19 mouse cellular contexts compared by ENCODE assay signal in genomic region chr1:128545672-128546071, GRCm38 (mm10). TPM values are rescaled to one million over a fixed set of nuclear protein-coding genes. Genes with fewer than 3 reads are reported as not detected.
DNase-seq lines count a peak whose midpoint lies in the region; ATAC-seq lines count a peak whose summit lies in the region.
"Had no signal": no experiment of that assay in that cellular context is flagged by ENCODE, and none has a peak within 500 bp of the region (broad histone marks: within the 10 kb centered on the region; RNA-seq: fewer than 3 reads in every experiment).

No protein-coding gene starts in this region.

- no peak for ATAC-seq in heart, embryonic 12.5 days (ENCODE audit: insufficient number of reproducible peaks, low FRiP score)
- 0 out of 2 replicates have a peak, but pooled peaks have one; percentile 39 for ATAC-seq in midbrain, embryonic 15.5 days (replicated peaks)
- ATAC-seq in midbrain, embryonic 13.5 days = no peak
- peak; percentile 79 for ATAC-seq in forebrain, embryonic 14.5 days
- ATAC-seq in neural tube, embryonic 14.5 days (ENCODE audit: low read depth) = peak; percentile 72
- ATAC-seq: inflammation-experienced regulatory T-cells, adult 6 months; liver, postnatal 0 days had no signal

- no peaks in the 10 kb centered on the region for H3K9me3 ChIP-seq in heart, embryonic 12.5 days (replicated peaks)
- no peaks in the 10 kb centered on the region for H3K9me3 ChIP-seq in midbrain, embryonic 15.5 days
- no peaks in the 10 kb centered on the region for H3K9me3 ChIP-seq in midbrain, embryonic 13.5 days
- H3K9me3 ChIP-seq in forebrain, embryonic 14.5 days (replicated peaks; ENCODE audit: control insufficient read depth, low read length) = no peaks in the 10 kb centered on the region
- H3K9me3 ChIP-seq in neural tube, embryonic 14.5 days (ENCODE audit: control insufficient read depth, low read length) = no peaks in the 10 kb centered on the region
- H3K9me3 ChIP-seq: embryonic facial prominence, embryonic 15.5 days had no signal

- peak; percentile 76 for DNase-seq in heart, adult 11 months
- peak; percentile 58 for DNase-seq in forebrain, embryonic 14.5 days (ENCODE audit: low spot score)
- DNase-seq in frontal cortex, postnatal 36 days (ENCODE audit: low spot score in 2 of 2) = no peak
- no peak for DNase-seq in adipocyte (ENCODE audit: low spot score)
- DNase-seq: adrenal gland, adult 8-10 months; cerebellum, adult 2 months; gastrocnemius, postnatal 10 days; heart, postnatal 10 days; kidney, adult 9 months; kidney, postnatal 4 days; liver; liver, postnatal 0 days; right cerebral cortex, adult 18-20 months had no signal

- no peak overlapping the region for H3K4me2 ChIP-seq in heart, embryonic 12.5 days
- H3K4me2 ChIP-seq in midbrain, embryonic 15.5 days = no peak overlapping the region
- H3K4me2 ChIP-seq in midbrain, embryonic 13.5 days (replicated peaks) = no peak overlapping the region
- H3K4me2 ChIP-seq in forebrain, embryonic 14.5 days (ENCODE audit: low read length) = no peak overlapping the region
- no peak overlapping the region for H3K4me2 ChIP-seq in neural tube, embryonic 14.5 days (ENCODE audit: low read depth, low read length)
- H3K4me2 ChIP-seq: embryonic facial prominence, embryonic 15.5 days had no signal

- H3K9ac ChIP-seq in heart, embryonic 12.5 days = no peak overlapping the region
- no peak overlapping the region for H3K9ac ChIP-seq in midbrain, embryonic 15.5 days
- no peak overlapping the region for H3K9ac ChIP-seq in midbrain, embryonic 13.5 days (replicated peaks)
- H3K9ac ChIP-seq in forebrain, embryonic 14.5 days (ENCODE audit: low read length) = no peak overlapping the region
- no peak overlapping the region for H3K9ac ChIP-seq in neural tube, embryonic 14.5 days (replicated peaks; ENCODE audit: low read depth, low read length)
- H3K9ac ChIP-seq: embryonic facial prominence, embryonic 15.5 days; liver, postnatal 0 days had no signal

- 83% methylated on average over 6 of the region's 6 CpGs for WGBS in heart, embryonic 12.5 days
- WGBS in midbrain, embryonic 15.5 days = 57% methylated on average over 6 of the region's 6 CpGs
- 69% methylated on average over 6 of the region's 6 CpGs for WGBS in midbrain, embryonic 13.5 days
- 62% methylated on average over 6 of the region's 6 CpGs for WGBS in forebrain, embryonic 14.5 days
- 56% methylated on average over 6 of the region's 6 CpGs for WGBS in neural tube, embryonic 14.5 days

- no peak overlapping the region for H3K27ac ChIP-seq in heart, embryonic 12.5 days (ENCODE audit: poor library complexity, severe bottlenecking)
- no peak overlapping the region for H3K27ac ChIP-seq in midbrain, embryonic 15.5 days
- no peak overlapping the region for H3K27ac ChIP-seq in midbrain, embryonic 13.5 days
- H3K27ac ChIP-seq in forebrain, embryonic 14.5 days (ENCODE audit: low read depth, low read length) = no peak overlapping the region
- no peak overlapping the region for H3K27ac ChIP-seq in neural tube, embryonic 14.5 days (ENCODE audit: low read depth, low read length)
- H3K27ac ChIP-seq: embryonic facial prominence, embryonic 15.5 days had no signal

- H3K36me3 ChIP-seq in heart, embryonic 12.5 days = no peaks in the 10 kb centered on the region
- H3K36me3 ChIP-seq in midbrain, embryonic 15.5 days (replicated peaks) = no peaks in the 10 kb centered on the region
- no peaks in the 10 kb centered on the region for H3K36me3 ChIP-seq in midbrain, embryonic 13.5 days
- H3K36me3 ChIP-seq in forebrain, embryonic 14.5 days (ENCODE audit: control insufficient read depth, insufficient read depth, low read length) = no peaks in the 10 kb centered on the region
- no peaks in the 10 kb centered on the region for H3K36me3 ChIP-seq in neural tube, embryonic 14.5 days (ENCODE audit: control insufficient read depth, insufficient read depth, low read length)
- H3K36me3 ChIP-seq: embryonic facial prominence, embryonic 15.5 days had no signal

- H3K27me3 ChIP-seq in heart, embryonic 12.5 days (replicated peaks) = peaks cover 48% of the 10 kb centered on the region
- H3K27me3 ChIP-seq in midbrain, embryonic 15.5 days (replicated peaks) = no peaks in the 10 kb centered on the region
- H3K27me3 ChIP-seq in midbrain, embryonic 13.5 days = 0 out of 2 replicates have a peak, but pooled peaks cover 3% of the 10 kb centered on the region
- H3K27me3 ChIP-seq in forebrain, embryonic 14.5 days (replicated peaks; ENCODE audit: control insufficient read depth, insufficient read depth, low read length) = no peaks in the 10 kb centered on the region
- H3K27me3 ChIP-seq in neural tube, embryonic 14.5 days (ENCODE audit: control insufficient read depth, insufficient read depth, low read length) = no peaks in the 10 kb centered on the region
- H3K27me3 ChIP-seq: embryonic facial prominence, embryonic 15.5 days had no signal

- H3K4me1 ChIP-seq in heart, embryonic 12.5 days (replicated peaks) = peaks cover 5% of the 10 kb centered on the region
- no peaks in the 10 kb centered on the region for H3K4me1 ChIP-seq in midbrain, embryonic 15.5 days
- H3K4me1 ChIP-seq in midbrain, embryonic 13.5 days (replicated peaks) = peaks cover 10% of the 10 kb centered on the region
- H3K4me1 ChIP-seq in forebrain, embryonic 14.5 days (ENCODE audit: control insufficient read depth, insufficient read depth, low read length) = peaks cover 4% of the 10 kb centered on the region; the same call in 1 of the 2 replicates
- H3K4me1 ChIP-seq in neural tube, embryonic 14.5 days (ENCODE audit: control insufficient read depth, insufficient read depth, low read length) = no peaks in the 10 kb centered on the region; the same call in 1 of the 2 replicates

- no peak overlapping the region for H3K4me3 ChIP-seq in heart, embryonic 12.5 days
- no peak overlapping the region for H3K4me3 ChIP-seq in midbrain, embryonic 15.5 days
- H3K4me3 ChIP-seq in midbrain, embryonic 13.5 days (replicated peaks) = no peak overlapping the region
- no peak overlapping the region for H3K4me3 ChIP-seq in forebrain, embryonic 14.5 days (ENCODE audit: low read depth, low read length)
- no peak overlapping the region for H3K4me3 ChIP-seq in neural tube, embryonic 14.5 days (ENCODE audit: low read depth, low read length)
- H3K4me3 ChIP-seq: embryonic facial prominence, embryonic 15.5 days had no signal

RNA-seq across cellular contexts. Expression of gene Cxcr4, which starts 46.4 kb away (rescaled TPM):
- 0.95 and 1.5 TPM in 2 replicates for polyA plus RNA-seq in heart, embryonic 12.5 days (2016; fragmentation: Nextera tagmentation; extraction: Ambion mirVana)
- 7.0 and 7.1 TPM in 2 replicates for polyA plus RNA-seq in midbrain, embryonic 15.5 days (2015; fragmentation: Nextera tagmentation; extraction: Ambion mirVana)
- 13.6 and 15.4 TPM in 2 replicates for polyA plus RNA-seq in midbrain, embryonic 13.5 days (2015; fragmentation: Nextera tagmentation; extraction: Ambion mirVana)
- polyA plus RNA-seq in forebrain, embryonic 14.5 days (2014; fragmentation: Nextera tagmentation; extraction: Ambion mirVana) = 13.5 and 13.8 TPM in 2 replicates
- polyA plus RNA-seq in neural tube, embryonic 14.5 days (2014; fragmentation: Nextera tagmentation; extraction: Ambion mirVana) = 5.6 and 6.8 TPM in 2 replicates

Comparison
In these comparisons a context has a peak if more than half of its experiments do, and no peak if none do; other contexts are left out.
1. ATAC-seq: peak in midbrain, embryonic 15.5 days (single experiment), forebrain, embryonic 14.5 days (single experiment) and neural tube, embryonic 14.5 days (single experiment); none in heart, embryonic 12.5 days (single experiment) and midbrain, embryonic 13.5 days (single experiment).
2. DNase-seq: peak in heart, adult 11 months (single experiment) and forebrain, embryonic 14.5 days (single experiment); none in frontal cortex, postnatal 36 days (0 of 2) and adipocyte (single experiment).